Mouse (Mus musculus) cerebellum, postnatal 10 days (tissue): ENCODE measurements around the gene Sprr2a2.
"Not testable (repeated sequence)": the region's sequence is repeated elsewhere in the genome, so short reads cannot be mapped to it uniquely, and the experiment has no call there.

ENCODE experiments used
- DNase-seq, 2 experiments: peaks; one replicate each; pipeline ENCODE4 v3.0.0; 2021; ENCODE audit warnings: mixed read lengths in 2 of 2

Gene Sprr2a2

DNA sequence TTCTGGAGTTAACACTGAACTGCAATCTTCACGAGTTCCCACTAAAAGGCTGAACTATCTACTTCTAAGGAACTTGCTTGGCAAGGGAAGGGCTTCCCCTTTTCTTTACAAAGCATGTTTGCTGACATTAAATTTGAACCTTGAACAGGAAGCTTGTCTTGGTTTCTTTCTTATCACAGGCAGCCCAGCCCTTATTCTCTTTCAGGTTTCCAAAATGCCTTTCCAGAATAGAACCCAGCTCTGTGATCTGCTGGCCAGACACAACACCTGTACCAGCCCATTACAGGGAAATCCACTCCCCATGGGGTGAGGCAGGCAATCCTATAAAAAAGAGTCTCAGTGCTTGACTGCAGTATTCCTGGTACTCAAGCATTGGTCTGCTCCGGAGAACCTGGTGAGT is at the start of gene Sprr2a2, which contains the start of gene Sprr2a1:
Sprr2a2 (plus strand) TSS at position 352 of the 400 bp plus-strand sequence.
Sprr2a1 (plus strand) TSS at position 231 of the 400 bp plus-strand sequence.
- not testable (repeated sequence) for DNase-seq

DNA sequence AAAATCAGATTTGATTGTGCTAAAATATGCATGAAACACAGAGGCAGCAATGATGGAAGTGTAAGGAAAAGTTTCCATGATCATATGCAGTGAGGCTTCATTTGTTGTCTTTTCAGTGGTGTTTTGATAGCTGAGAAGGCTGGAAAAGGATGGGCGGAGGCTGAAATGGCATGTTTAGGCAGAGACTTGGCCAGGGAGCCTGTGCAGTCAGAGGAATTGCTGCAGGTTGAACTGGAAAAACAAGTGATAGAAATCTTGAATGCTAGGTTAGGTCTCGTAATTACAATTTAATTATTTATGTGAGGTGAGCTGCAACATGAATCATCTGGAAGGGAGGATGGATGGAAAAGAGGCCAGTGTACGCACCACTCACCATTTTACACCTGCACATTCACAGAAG is 45.9 kb upstream of the Sprr2a2 start:
- DNase-seq: no peak

DNA sequence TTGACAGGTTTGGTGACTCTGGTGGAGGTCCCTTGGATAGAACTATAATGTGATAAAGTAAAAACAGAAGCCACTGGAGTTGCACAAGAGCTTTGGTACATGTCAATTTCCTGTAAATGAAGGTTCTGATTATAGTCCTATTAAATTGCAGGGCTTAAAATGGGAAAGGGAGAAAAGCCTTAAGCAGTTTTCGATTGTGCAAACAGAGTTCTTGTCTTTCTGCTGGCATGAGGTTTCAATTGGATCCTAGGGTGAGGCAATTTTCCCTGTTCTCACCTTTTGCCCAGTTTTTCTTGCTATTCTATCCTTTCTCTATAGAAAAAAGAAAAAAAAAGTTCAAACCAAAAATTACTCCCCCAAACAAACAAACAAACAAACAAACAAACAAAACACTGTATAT is 38.8 kb upstream of the Sprr2a2 start:
- no peak for DNase-seq

DNA sequence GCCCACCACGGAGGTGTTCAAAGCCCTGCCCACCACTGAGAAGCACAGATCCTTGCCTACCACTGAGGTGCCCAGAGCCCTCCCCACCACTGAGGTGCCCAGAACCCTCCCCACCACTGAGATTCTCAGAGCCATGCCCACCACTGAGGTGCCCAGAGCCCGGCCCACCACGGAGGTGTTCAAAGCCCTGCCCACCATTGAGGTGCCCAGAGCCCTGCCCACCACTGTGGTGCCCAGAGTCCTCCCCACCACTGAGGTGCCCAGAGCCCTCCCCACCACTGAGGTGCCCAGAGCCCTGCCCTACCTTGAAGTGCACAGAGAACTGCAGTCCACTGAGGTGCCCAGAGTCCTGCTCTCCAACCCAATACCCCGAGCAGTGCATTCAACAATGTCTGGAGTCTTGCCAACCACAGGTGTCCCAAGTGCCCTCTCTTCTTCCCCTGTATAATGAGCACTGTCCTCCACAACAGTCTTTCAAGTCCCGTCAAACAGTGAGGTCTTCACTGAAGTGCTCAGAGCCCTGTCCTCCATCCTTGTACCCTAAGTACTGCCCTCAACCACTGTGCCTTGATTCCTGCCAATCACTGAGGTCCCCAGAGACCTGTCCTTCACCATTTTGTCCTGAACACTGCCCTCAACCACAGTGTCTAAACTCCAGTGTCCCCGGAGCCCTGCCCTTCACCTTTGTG is 20.1 kb upstream of the Sprr2a2 start:
- DNase-seq: no peak

DNA sequence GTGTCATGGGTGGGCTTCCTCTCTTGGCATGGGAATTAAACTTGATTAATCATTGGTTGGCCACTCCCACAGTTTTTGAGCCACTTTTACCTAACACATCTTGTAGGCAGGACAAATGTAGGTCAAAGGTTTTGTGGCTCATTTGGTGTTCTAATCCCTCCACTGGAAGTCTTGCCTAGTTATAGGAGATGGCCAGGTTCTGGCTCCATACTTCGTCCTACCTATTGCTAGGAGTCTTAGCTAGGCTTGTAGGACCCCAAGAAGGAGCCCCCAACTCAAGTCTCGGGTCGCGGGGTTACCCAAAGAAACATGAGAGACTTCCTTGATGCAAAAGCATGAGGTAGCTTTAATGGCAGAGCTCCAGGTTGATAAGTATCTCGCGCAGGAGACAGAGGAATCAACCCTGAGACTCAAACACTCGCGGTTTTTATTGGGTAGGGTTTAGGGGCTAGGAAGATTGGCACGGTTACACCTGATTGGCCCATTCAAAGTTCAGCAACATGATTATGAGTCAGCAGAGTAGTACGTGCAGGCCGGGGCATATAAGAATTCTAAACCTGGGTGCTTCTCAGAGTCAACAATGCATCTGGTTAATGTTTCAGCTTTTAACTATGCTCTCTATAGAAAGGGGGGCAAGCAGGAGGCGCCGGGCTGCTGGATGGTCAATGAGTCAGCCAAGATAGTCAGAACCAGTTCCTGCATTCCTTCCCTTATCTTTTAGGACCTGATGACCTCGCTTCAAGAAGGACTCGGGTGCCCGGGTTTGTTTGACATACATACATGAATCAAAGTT is 4.4 kb upstream of the Sprr2a2 start:
- not testable (repeated sequence) for DNase-seq

DNA sequence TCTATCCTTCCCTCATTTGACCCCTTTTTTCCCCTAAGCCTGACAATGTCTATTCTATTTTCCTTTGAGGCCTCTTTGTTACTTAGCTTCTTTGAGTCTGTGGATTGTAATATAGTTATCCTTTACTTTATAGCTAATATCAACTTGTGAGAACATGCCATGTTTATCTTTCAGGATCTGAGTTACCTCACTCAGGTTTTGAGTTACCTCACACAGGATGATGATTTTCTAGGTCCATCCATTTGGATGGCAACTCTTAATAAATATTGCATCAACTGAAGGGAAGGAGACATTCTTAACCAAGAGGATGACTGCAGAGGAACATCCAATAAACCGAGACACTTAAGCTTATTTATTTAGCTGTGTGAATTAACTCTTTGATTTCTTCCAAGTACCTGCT is 3.7 kb upstream of the Sprr2a2 start:
- DNase-seq: not testable (repeated sequence)

DNA sequence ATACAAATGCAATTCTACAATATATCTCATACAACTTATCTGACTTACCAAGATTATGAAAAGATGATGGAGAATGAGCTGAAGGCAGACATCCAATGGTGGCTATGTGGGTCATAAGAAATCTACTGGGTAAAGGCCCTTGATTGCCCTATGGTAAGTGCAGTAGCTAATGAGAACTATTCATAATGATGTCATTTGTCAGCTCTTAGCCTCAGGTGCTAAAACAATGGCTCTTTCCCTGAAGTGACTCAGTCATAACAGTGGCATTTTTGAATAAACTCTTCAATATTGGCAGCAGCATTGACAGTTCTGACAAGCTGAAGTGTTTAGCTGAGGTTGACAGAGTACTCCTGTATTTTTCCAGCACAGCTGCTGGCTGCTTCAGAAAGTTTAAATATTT is 2.1 kb upstream of the Sprr2a2 start:
- DNase-seq: not testable (repeated sequence)

DNA sequence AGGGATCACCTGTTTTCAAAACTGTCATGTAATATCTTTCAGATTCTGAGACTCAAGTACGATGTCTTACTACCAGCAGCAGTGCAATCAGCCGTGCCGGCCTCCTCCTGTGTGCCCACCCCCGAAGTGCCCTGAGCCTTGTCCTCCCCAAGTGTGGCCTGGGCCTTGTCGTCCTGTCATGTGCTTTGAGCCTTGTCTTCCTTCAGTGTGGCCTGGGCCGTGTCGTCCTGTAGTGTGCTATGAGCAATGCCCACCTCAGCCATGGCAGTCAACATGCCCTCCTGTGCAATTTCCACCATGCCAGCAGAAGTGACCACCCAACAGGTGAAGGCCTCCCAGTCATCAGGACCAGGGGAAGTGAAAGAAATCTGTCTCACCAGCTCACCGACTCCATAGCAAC is 3.3 kb downstream of the Sprr2a2 start:
- DNase-seq: not testable (repeated sequence)

DNA sequence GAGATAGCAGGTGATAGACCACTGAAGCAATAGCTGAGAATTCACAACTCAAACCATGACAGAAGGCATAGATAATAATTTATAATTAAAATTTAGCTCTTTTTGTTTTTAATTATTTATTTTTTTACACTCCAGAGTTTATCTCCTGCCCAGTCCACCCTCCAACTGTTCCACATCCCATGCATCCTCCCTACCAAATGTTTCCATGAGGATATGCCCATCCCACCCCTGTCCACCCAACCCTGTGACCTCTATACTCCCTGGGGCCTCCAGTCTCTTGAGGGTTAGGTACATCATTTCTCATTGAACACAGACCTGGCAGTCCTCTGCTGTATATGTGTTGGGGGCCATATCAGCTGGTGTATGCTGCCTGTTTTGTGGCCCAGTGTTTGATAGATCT is 8.0 kb downstream of the Sprr2a2 start:
- DNase-seq: not testable (repeated sequence)

DNA sequence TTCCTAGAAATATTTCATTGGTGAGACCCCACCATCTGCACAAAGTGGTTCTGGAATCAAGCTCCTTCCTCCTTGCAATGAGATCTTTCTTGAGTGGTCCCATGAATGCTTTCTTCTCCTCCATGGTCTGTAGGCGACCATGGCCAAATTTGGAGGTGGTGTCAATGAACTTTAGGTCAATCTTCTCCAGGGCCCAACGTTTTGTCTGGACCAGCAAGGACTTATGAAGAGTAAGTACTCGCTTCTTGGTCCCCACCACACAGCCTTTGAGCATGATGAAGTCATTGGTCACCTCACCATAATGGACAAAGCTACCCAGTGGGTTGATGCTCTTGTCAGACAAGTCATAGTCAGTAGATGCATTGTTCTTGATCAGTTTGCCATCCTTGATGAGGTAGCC is 11.7 kb downstream of the Sprr2a2 start:
- DNase-seq: not testable (repeated sequence)

DNA sequence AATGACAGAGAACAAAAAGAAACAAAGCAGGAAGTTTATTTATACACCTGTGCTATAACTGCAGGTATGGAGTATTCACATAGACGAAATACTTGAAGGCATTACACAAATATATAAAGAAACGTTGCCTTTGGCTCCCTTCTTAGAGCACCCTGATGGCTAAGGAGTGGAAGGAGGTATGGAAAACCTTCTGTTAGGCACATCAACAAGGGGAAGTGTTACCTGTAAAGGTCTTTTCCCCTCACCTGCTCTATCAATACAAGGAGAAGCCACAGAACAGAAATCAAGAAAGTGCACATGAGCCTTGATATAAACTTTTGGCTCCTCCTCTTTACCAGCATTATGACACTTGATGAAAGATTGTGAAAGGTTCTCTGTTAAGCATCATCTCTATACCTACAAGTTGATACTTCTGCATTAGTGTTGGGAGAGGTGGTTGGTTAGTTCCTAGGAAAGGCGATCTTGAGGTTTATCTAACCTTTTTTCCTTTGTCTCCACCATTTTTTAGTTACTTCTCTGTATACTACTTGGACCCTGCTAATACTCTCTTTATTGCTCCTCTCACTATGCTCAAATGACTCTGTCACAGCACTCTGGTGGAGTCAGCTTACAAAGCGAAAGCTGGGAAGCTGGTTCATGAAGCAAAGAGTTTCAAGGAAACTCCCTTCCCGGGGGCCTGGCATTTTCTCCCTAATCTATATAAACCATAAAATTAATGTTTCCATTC is 20.9 kb downstream of the Sprr2a2 start:
- not testable (repeated sequence) for DNase-seq

DNA sequence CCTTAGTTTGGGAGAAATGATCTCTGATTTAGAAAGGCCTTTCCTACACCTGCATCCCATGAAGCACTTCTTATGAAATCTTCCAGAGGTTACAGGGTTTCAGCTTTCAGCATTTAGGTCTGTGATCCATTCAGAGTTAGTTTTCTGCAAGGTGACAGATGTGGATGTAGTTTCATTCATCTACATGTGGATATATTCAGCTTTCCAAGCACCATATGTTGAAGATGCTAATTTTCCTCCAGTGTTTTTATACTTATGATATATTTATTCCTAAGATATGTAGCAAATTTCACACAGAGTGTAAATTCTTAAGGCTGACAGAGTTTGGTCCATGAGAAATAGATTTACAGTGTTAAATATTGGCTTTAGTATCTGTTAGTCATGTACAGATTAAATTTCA is 23.0 kb downstream of the Sprr2a2 start:
- DNase-seq: not testable (repeated sequence)

DNA sequence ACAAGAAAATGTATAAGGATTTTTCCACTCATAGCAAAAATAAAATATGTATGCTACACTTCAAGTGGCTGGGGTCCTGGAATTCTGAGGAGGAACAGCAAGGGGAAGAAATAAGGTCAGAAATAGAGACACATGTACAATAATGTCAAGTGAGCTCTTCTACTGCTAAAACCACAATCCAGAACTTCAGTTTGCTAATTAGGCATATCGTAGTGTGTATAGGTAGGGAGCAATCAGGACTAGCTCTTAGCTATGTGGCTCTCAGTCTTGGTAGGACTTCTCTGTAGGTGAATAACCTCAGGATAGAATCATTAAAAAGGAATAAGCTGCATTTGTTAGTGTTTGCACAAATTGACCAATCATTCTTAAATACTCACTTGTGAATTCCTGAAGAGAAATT is 23.5 kb downstream of the Sprr2a2 start:
- DNase-seq: not testable (repeated sequence)

DNA sequence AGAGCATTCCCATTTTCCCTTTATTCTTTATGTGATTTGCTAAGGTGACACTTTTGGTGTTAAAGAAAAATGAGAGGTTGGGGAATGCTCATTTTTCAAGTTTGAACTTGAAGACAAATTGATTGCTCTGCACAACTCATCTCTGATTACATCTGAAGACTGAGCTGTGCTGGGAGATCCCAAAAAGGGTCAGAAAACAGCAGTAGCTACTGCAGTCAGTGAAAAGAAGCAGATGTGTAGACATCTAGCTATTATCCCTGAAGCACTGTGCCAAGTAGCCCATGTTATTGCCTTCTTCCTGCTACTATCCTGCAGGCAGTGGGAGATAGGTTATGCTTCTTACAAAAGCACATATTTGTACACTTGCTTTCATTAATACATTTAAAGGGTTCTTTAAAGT is 29.1 kb downstream of the Sprr2a2 start:
- not testable (repeated sequence) for DNase-seq

DNA sequence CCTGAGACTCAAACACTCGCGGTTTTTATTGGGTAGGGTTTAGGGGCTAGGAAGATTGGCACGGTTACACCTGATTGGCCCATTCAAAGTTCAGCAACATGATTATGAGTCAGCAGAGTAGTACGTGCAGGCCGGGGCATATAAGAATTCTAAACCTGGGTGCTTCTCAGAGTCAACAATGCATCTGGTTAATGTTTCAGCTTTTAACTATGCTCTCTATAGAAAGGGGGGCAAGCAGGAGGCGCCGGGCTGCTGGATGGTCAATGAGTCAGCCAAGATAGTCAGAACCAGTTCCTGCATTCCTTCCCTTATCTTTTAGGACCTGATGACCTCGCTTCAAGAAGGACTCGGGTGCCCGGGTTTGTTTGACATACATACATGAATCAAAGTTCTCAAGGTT is 30.5 kb downstream of the Sprr2a2 start:
- not testable (repeated sequence) for DNase-seq

DNA sequence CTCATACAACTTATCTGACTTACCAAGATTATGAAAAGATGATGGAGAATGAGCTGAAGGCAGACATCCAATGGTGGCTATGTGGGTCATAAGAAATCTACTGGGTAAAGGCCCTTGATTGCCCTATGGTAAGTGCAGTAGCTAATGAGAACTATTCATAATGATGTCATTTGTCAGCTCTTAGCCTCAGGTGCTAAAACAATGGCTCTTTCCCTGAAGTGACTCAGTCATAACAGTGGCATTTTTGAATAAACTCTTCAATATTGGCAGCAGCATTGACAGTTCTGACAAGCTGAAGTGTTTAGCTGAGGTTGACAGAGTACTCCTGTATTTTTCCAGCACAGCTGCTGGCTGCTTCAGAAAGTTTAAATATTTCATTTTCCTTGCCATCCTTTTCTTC is 32.8 kb downstream of the Sprr2a2 start:
- not testable (repeated sequence) for DNase-seq

DNA sequence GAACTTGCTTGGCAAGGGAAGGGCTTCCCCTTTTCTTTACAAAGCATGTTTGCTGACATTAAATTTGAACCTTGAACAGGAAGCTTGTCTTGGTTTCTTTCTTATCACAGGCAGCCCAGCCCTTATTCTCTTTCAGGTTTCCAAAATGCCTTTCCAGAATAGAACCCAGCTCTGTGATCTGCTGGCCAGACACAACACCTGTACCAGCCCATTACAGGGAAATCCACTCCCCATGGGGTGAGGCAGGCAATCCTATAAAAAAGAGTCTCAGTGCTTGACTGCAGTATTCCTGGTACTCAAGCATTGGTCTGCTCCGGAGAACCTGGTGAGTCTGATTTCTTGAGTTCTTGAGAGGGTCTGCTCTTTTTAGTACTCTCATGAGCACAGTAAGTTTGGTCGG is 34.7 kb downstream of the Sprr2a2 start:
- DNase-seq: not testable (repeated sequence)

DNA sequence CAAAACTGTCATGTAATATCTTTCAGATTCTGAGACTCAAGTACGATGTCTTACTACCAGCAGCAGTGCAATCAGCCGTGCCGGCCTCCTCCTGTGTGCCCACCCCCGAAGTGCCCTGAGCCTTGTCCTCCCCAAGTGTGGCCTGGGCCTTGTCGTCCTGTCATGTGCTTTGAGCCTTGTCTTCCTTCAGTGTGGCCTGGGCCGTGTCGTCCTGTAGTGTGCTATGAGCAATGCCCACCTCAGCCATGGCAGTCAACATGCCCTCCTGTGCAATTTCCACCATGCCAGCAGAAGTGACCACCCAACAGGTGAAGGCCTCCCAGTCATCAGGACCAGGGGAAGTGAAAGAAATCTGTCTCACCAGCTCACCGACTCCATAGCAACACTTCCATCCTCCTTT is 38.1 kb downstream of the Sprr2a2 start:
- DNase-seq: not testable (repeated sequence)

DNA sequence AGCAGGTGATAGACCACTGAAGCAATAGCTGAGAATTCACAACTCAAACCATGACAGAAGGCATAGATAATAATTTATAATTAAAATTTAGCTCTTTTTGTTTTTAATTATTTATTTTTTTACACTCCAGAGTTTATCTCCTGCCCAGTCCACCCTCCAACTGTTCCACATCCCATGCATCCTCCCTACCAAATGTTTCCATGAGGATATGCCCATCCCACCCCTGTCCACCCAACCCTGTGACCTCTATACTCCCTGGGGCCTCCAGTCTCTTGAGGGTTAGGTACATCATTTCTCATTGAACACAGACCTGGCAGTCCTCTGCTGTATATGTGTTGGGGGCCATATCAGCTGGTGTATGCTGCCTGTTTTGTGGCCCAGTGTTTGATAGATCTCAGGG is 42.8 kb downstream of the Sprr2a2 start:
- not testable (repeated sequence) for DNase-seq

DNA sequence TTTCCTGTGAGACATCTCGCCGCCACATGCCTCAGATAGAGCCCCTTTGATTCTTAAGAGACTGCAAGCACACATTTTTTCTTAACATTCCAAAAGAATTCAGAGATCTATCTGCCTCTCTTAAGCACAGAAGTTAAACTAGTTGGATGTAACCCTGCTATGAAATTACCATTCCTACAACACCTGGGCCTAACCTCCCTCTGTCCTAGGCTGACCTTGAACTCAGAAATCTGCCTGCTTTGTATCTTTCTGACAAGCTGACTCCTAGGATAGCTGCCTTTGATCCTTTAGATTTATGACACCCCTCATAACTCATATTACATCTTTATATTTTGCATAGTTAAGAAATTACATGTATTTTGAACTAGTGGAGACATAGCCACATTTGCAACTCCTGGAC is 47.7 kb downstream of the Sprr2a2 start:
- DNase-seq: not testable (repeated sequence)

DNA sequence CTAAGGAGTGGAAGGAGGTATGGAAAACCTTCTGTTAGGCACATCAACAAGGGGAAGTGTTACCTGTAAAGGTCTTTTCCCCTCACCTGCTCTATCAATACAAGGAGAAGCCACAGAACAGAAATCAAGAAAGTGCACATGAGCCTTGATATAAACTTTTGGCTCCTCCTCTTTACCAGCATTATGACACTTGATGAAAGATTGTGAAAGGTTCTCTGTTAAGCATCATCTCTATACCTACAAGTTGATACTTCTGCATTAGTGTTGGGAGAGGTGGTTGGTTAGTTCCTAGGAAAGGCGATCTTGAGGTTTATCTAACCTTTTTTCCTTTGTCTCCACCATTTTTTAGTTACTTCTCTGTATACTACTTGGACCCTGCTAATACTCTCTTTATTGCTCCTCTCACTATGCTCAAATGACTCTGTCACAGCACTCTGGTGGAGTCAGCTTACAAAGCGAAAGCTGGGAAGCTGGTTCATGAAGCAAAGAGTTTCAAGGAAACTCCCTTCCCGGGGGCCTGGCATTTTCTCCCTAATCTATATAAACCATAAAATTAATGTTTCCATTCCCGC is 55.8 kb downstream of the Sprr2a2 start:
- not testable (repeated sequence) for DNase-seq

DNA sequence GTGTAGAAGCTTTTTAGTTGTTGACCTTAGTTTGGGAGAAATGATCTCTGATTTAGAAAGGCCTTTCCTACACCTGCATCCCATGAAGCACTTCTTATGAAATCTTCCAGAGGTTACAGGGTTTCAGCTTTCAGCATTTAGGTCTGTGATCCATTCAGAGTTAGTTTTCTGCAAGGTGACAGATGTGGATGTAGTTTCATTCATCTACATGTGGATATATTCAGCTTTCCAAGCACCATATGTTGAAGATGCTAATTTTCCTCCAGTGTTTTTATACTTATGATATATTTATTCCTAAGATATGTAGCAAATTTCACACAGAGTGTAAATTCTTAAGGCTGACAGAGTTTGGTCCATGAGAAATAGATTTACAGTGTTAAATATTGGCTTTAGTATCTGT is 57.8 kb downstream of the Sprr2a2 start:
- not testable (repeated sequence) for DNase-seq

DNA sequence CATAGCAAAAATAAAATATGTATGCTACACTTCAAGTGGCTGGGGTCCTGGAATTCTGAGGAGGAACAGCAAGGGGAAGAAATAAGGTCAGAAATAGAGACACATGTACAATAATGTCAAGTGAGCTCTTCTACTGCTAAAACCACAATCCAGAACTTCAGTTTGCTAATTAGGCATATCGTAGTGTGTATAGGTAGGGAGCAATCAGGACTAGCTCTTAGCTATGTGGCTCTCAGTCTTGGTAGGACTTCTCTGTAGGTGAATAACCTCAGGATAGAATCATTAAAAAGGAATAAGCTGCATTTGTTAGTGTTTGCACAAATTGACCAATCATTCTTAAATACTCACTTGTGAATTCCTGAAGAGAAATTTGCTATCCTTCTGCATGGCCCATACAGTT is 58.3 kb downstream of the Sprr2a2 start:
- not testable (repeated sequence) for DNase-seq
